Mouse (Mus musculus) cerebellum, postnatal 25 days (tissue): Measurements from ENCODE around the gene Chrm3.
"Not testable (repeated sequence)": the region's sequence is repeated elsewhere in the genome, so short reads cannot be mapped to it uniquely, and the experiment has no call there.

Experiments
- DNase-seq, 2 experiments: peaks; one replicate each; pipeline ENCODE4 v3.0.0; 2021; ENCODE audit warnings: mixed read lengths in 2 of 2

The Chrm3 gene

GRCm38 (mm10) chr13:10360777-10361176 is at the start of gene Chrm3:
Chrm3 (minus strand) TSS chr13:10360847.
- DNase-seq = peak; percentile 75 to 80

GRCm38 (mm10) chr13:10394364-10394763 is 33.7 kb upstream of the Chrm3 start:
- DNase-seq = no peak

GRCm38 (mm10) chr13:10375487-10375886 is 14.8 kb upstream of the Chrm3 start:
- not testable (repeated sequence) for DNase-seq

GRCm38 (mm10) chr13:10360199-10360694 is 400 bp downstream of the Chrm3 start:
- DNase-seq = peak; percentile 64 to 66

GRCm38 (mm10) chr13:10359516-10360198 is 990 bp downstream of the Chrm3 start:
- peak; percentile 37 to 38 for DNase-seq

GRCm38 (mm10) chr13:10355796-10356195 is 4.9 kb downstream of the Chrm3 start:
- no peak for DNase-seq

- DNase-seq = no peak
These were observed 5.6 kb downstream of the Chrm3 start for GRCm38 (mm10) chr13:10354885-10355575.

- DNase-seq = no peak
These were observed 8.5 kb downstream of the Chrm3 start for GRCm38 (mm10) chr13:10352141-10352540.

GRCm38 (mm10) chr13:10344362-10344761 is 16.3 kb downstream of the Chrm3 start:
- no peak for DNase-seq

GRCm38 (mm10) chr13:10335558-10335957 is 25.1 kb downstream of the Chrm3 start:
- no peak for DNase-seq

GRCm38 (mm10) chr13:10332762-10333161 is 27.9 kb downstream of the Chrm3 start:
- no peak for DNase-seq

- DNase-seq = peak in 1 of 2 experiments; percentile 1
These were observed 50.8 kb downstream of the Chrm3 start for GRCm38 (mm10) chr13:10309811-10310210.

GRCm38 (mm10) chr13:10295160-10295559 is 65.5 kb downstream of the Chrm3 start:
- DNase-seq = no peak

- DNase-seq = no peak
These were observed 76.3 kb downstream of the Chrm3 start for GRCm38 (mm10) chr13:10284331-10284730.

GRCm38 (mm10) chr13:10274907-10275306 is 85.7 kb downstream of the Chrm3 start:
- no peak for DNase-seq

- DNase-seq = no peak
These were observed 96.9 kb downstream of the Chrm3 start for GRCm38 (mm10) chr13:10263784-10264183.

- no peak for DNase-seq
These were observed 107.6 kb downstream of the Chrm3 start for GRCm38 (mm10) chr13:10253049-10253448.

- no peak for DNase-seq
These were observed 109.0 kb downstream of the Chrm3 start for GRCm38 (mm10) chr13:10251499-10252179.

- no peak for DNase-seq
These were observed 116.2 kb downstream of the Chrm3 start for GRCm38 (mm10) chr13:10244243-10244998.

GRCm38 (mm10) chr13:10240238-10240637 is 120.4 kb downstream of the Chrm3 start:
- no peak for DNase-seq

GRCm38 (mm10) chr13:10239825-10240224 is 120.8 kb downstream of the Chrm3 start:
- no peak for DNase-seq

- DNase-seq = no peak
These were observed 123.0 kb downstream of the Chrm3 start for GRCm38 (mm10) chr13:10237616-10238015.

GRCm38 (mm10) chr13:10236279-10236678 is 124.4 kb downstream of the Chrm3 start:
- peak; percentile 24 to 35 for DNase-seq
